Mouse (Mus musculus): ENCODE results near the gene Hoxd9.

GRCm38 (mm10) chr2:74720955-74721491 is 23.5 kb downstream of the Hoxd9 start:
- TF ChIP-seq POLR2A (IDR thresholded peaks at IDR 0.05; ENCODE audit: low read depth, low read length), result no peak
- TF ChIP-seq CTCF (IDR thresholded peaks at IDR 0.05; ENCODE audit: borderline replicate concordance, insufficient read depth, low read length), result no peak

All from embryonic fibroblast, embryonic 13.5 days (primary cell).